Mouse (Mus musculus) forebrain, postnatal 0 days (tissue): ENCODE measurements around the gene Fmo4. TPM values are rescaled to one million over a fixed set of nuclear protein-coding genes. Genes with fewer than 3 reads are reported as not detected.

Experiments used
- ATAC-seq: fragments of 200-750 bp; cut with Nextera tagmentation; 2 replicates; pipeline ENCODE4 v1.8.0; 2017; ENCODE audit warnings: mild to moderate bottlenecking, moderate library complexity
- DNase-seq: peaks from one replicate; pipeline ENCODE4 v3.0.0-alpha.2; 2015
- H3K27ac ChIP-seq: fragments of 300-500 bp; sonication (generic); 2 replicates; pipeline ENCODE4 v1.5.1; 2014; ENCODE audit warnings: low read depth, mild to moderate bottlenecking, antibody characterized with exemption, low read length, moderate library complexity, mixed read lengths
- H3K27me3 ChIP-seq: fragments of 300-500 bp; sonication (generic); 2 replicates; pipeline ENCODE4 v1.6.1; 2014; ENCODE audit warnings: mild to moderate bottlenecking, low read length, mixed read lengths; ENCODE audit not compliant: insufficient read depth
- H3K36me3 ChIP-seq: fragments of 300-500 bp; sonication (generic); 2 replicates; pipeline ENCODE4 v1.6.1; 2014; ENCODE audit warnings: mild to moderate bottlenecking, moderate library complexity; ENCODE audit not compliant: insufficient read depth
- H3K4me1 ChIP-seq: fragments of 300-500 bp; sonication (generic); 2 replicates; pipeline ENCODE4 v1.6.1; 2014; ENCODE audit warnings: antibody characterized with exemption; ENCODE audit not compliant: insufficient read depth
- H3K4me2 ChIP-seq: fragments of 300-500 bp; sonication (generic); 2 replicates; pipeline ENCODE4 v1.6.1; 2014; ENCODE audit warnings: low read depth, mild to moderate bottlenecking, moderate library complexity
- H3K4me3 ChIP-seq: fragments of 300-500 bp; sonication (generic); 2 replicates; pipeline ENCODE4 v1.5.1; 2014; ENCODE audit warnings: low read depth, low read length, mixed read lengths
- H3K9ac ChIP-seq: fragments of 300-500 bp; sonication (generic); 2 replicates; pipeline ENCODE4 v1.6.1; 2014; ENCODE audit warnings: mild to moderate bottlenecking
- H3K9me3 ChIP-seq: fragments of 300-500 bp; sonication (generic); 2 replicates; pipeline ENCODE4 v1.6.1; 2016; ENCODE audit warnings: low read length
- CTCF ChIP-seq: sonication (generic); IDR thresholded peaks from 2 replicates; pipeline ENCODE4 v1.5.1; 2016; ENCODE audit warnings: antibody characterized with exemption, control low read depth, low read depth
- WGBS: fragments of 180-500 bp; shearing (Covaris S2); extraction: QIAGEN DNeasy Blood & Tissue Kit; methylation state at CpG from one replicate; pipeline ENCODE4 v1.1.7; 2014; 5-methylcytosine and 5-hydroxymethylcytosine counted together
- polyA plus RNA-seq: library from polyadenylated mRNA; unstranded; fragments of >200 nt; fragmentation: Nextera tagmentation; extraction: Ambion mirVana; gene quantifications from 2 replicates; pipeline ENCODE4 v1.2.1, GENCODE M21; 2015
- total RNA-seq: library from RNA; depleted of rRNA; stranded (reverse); fragments of >200 nt; gene quantifications from 2 replicates; pipeline ENCODE4 v1.2.3, GENCODE M21; 2014; rRNA removed

The Fmo4 gene
- total RNA-seq (0.76 and 0.85 TPM in 2 replicates), polyA plus RNA-seq (0.09 and 0.17 TPM in 2 replicates)

GRCm38 (mm10) chr1:162813836-162814156 lies at the start of gene Fmo4:
Gene Fmo4 (minus strand): TSS chr1:162813972.
- Histone ChIP-seq H3K9ac (no peak within 1 kb of the TSS), H3K4me3 (no peak within 1 kb of the TSS), H3K4me1 (no peaks in the 10 kb centered on the region), H3K9me3 (no peaks in the 10 kb centered on the region), H3K36me3 (no peaks in the 10 kb centered on the region), H3K27me3 (no peaks in the 10 kb centered on the region), H3K27ac (no peak within 1 kb of the TSS), H3K4me2 (no peak within 1 kb of the TSS)
- peak; percentile 42 for TF ChIP-seq CTCF
- ATAC-seq (no peak), DNase-seq (no peak)
- WGBS: 42% methylated on average over 8 of the region's 8 CpGs

DNA sequence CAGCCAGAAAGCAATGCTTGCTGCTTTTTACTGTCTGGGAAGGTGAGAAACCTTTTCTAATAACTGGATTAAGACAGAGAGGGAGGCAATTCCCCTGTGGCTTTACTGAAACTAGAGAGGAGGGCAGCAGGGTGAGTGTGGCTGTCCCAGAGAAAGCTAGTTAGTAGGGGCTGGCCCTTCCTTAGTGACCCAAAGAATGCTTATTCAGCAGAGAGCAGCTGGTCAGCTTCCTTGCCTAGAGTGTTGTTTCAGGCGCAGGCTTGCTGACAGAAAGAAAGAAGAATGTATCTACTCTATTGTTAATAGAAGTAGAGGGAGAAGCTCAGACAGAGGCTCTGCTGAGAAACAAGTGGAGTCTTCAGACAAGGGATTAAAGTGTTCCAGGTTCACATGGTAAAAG lies 48.6 kb upstream of the Fmo4 start:
- no peak overlapping the region for H3K4me2 ChIP-seq
- ATAC-seq (no peak), DNase-seq (no peak)
- H3K27me3 ChIP-seq: no peaks in the 10 kb centered on the region
- no peaks in the 10 kb centered on the region for H3K4me1 ChIP-seq
- no peak for TF ChIP-seq CTCF
- no peak overlapping the region for H3K9ac ChIP-seq
- WGBS: 40% methylated on average over 1 of the region's 1 CpGs
- H3K27ac ChIP-seq: no peak overlapping the region
- no peaks in the 10 kb centered on the region for H3K9me3 ChIP-seq
- no peaks in the 10 kb centered on the region for H3K36me3 ChIP-seq
- no peak overlapping the region for H3K4me3 ChIP-seq

GRCm38 (mm10) chr1:162859996-162860605 lies 46.3 kb upstream of the Fmo4 start:
- no peak overlapping the region for H3K4me3 ChIP-seq
- H3K9ac ChIP-seq: no peak overlapping the region
- H3K4me2 ChIP-seq: no peak overlapping the region
- no peaks in the 10 kb centered on the region for H3K27me3 ChIP-seq
- H3K27ac ChIP-seq: no peak overlapping the region
- DNase-seq (no peak), ATAC-seq (no peak)
- H3K9me3 ChIP-seq: no peaks in the 10 kb centered on the region
- WGBS: 67% methylated on average over 9 of the region's 9 CpGs
- H3K4me1 ChIP-seq: no peaks in the 10 kb centered on the region
- H3K36me3 ChIP-seq: no peaks in the 10 kb centered on the region
- TF ChIP-seq CTCF: no peak

DNA sequence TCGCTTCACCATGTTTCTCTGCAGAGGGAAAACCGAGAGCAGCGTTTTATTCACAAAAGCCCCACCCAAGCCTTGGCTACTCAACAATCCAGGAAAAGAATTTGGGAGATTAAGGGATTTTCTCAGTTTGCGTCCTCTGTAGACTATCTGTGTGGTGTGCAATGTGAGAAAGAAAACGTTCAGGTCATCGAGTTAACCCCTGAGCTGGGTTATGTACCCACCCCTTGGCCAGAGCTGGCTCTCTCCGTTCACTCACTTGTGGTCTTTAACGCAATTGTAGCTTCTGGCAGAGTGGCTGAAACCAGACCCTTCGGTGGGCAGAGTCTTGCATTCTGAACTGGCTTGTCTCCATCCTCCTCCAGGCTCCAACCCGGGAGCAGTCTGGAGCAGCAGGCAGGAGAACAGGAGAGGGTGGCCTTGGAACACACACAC lies 45.8 kb upstream of the Fmo4 start:
- Histone ChIP-seq H3K4me2 (peak overlapping the region; percentile 40), H3K9ac (no peak overlapping the region), H3K4me3 (0 out of 2 replicates have a peak overlapping the region, but pooled peaks have one; percentile 7), H3K27me3 (no peaks in the 10 kb centered on the region), H3K4me1 (no peaks in the 10 kb centered on the region), H3K27ac (peak overlapping the region; percentile 62; the same call in 1 of the 2 replicates), H3K9me3 (no peaks in the 10 kb centered on the region), H3K36me3 (no peaks in the 10 kb centered on the region)
- TF ChIP-seq CTCF: no peak
- WGBS: 21% methylated on average over 10 of the region's 10 CpGs
- peak; percentile 4 for DNase-seq
- ATAC-seq: peak; percentile 47

- WGBS: 24% methylated on average over 12 of the region's 12 CpGs
- Histone ChIP-seq H3K4me2 (peak overlapping the region; percentile 40), H3K9ac (no peak overlapping the region), H3K27ac (peak overlapping the region; percentile 62), H3K36me3 (no peaks in the 10 kb centered on the region), H3K4me1 (no peaks in the 10 kb centered on the region), H3K9me3 (no peaks in the 10 kb centered on the region), H3K4me3 (peak overlapping the region; percentile 12; the same call in 1 of the 2 replicates), H3K27me3 (no peaks in the 10 kb centered on the region)
- no peak for TF ChIP-seq CTCF
- DNase-seq (peak; percentile 50), ATAC-seq (peak; percentile 65)
Observed at GRCm38 (mm10) chr1:162858748-162859130, 45.0 kb upstream of the Fmo4 start.

GRCm38 (mm10) chr1:162857766-162858747 lies 44.3 kb upstream of the Fmo4 start:
- peak overlapping the region; percentile 62 for H3K27ac ChIP-seq
- H3K4me2 ChIP-seq: peak overlapping the region; percentile 40
- no peaks in the 10 kb centered on the region for H3K36me3 ChIP-seq
- H3K9ac ChIP-seq: no peak overlapping the region
- peak; percentile 5 for DNase-seq
- H3K4me3 ChIP-seq: peak overlapping the region; percentile 12; the same call in 1 of the 2 replicates
- ATAC-seq: peak; percentile 61
- H3K4me1 ChIP-seq: no peaks in the 10 kb centered on the region
- H3K9me3 ChIP-seq: no peaks in the 10 kb centered on the region
- 38% methylated on average over 18 of the region's 18 CpGs for WGBS
- no peaks in the 10 kb centered on the region for H3K27me3 ChIP-seq
- no peak for TF ChIP-seq CTCF
